Comparison of ENCODE assay signal across 8 mouse cellular contexts in genomic region chrX:71555415-71556114, GRCm38 (mm10). TPM values are rescaled to one million over a fixed set of nuclear protein-coding genes. Genes with fewer than 3 reads are reported as not detected.
A peak's percentile ranks its signal among the peaks of the same experiment; 100 is the strongest.
DNase-seq lines count a peak whose midpoint lies in the region; ATAC-seq lines count a peak whose summit lies in the region.

TSS of gene Hmgb3 (plus strand) at chrX:71555918.

- peak within 1 kb of the TSS; percentile 59 for H3K4me2 ChIP-seq in hindbrain, embryonic 12.5 days (replicated peaks)

- H3K36me3 ChIP-seq in hindbrain, embryonic 12.5 days = 0 out of 2 replicates have a peak, but pooled peaks cover 3% of the 10 kb centered on the region

- peak; percentile 82 for DNase-seq in Muller cell, postnatal 12 days (ENCODE audit: inconsistent ontology term)
- DNase-seq in cerebellum, adult 9-11 months = peak; percentile 77
- peak; percentile 74 to 83 for DNase-seq in frontal cortex, postnatal 10 days (ENCODE audit: low spot score in 2 of 2)
- DNase-seq in layer of hippocampus, postnatal 14 days (ENCODE audit: low spot score in 2 of 2) = peak; percentile 69 to 84
- DNase-seq in lung, postnatal 14 days = peak; percentile 78
- DNase-seq in retina, adult 2 months (ENCODE audit: low read depth, low spot score) = peak; percentile 37
- peak; percentile 70 to 84 for DNase-seq in thymus, postnatal 36 days

- H3K9me3 ChIP-seq in hindbrain, embryonic 12.5 days (replicated peaks) = peaks cover 7% of the 10 kb centered on the region; the same call in 1 of the 2 replicates

- peak within 1 kb of the TSS; percentile 88 for H3K9ac ChIP-seq in hindbrain, embryonic 12.5 days

- 25% methylated on average over 49 of the region's 59 CpGs for WGBS in hindbrain, embryonic 12.5 days

- H3K4me3 ChIP-seq in hindbrain, embryonic 12.5 days = peak within 1 kb of the TSS; percentile 75

- ATAC-seq in hindbrain, embryonic 12.5 days (ENCODE audit: low FRiP score) = peak; percentile 96

- no peaks in the 10 kb centered on the region for H3K27me3 ChIP-seq in hindbrain, embryonic 12.5 days

- H3K4me1 ChIP-seq in hindbrain, embryonic 12.5 days = no peaks in the 10 kb centered on the region

- peak within 1 kb of the TSS; percentile 98 for H3K27ac ChIP-seq in hindbrain, embryonic 12.5 days

RNA-seq across cellular contexts. Expression of gene Hmgb3, which starts in this region (rescaled TPM):
- 578 and 611 TPM in 2 replicates for polyA plus RNA-seq in hindbrain, embryonic 12.5 days (2016; fragmentation: Nextera tagmentation; extraction: Ambion mirVana)
- total RNA-seq in layer of hippocampus, postnatal 14 days (2021) = 10 to 100 TPM; 31.8 to 42.9 TPM

Comparison
In these comparisons a context has a peak if more than half of its experiments do, and no peak if none do; other contexts are left out.
1. Peak in every context shown above with its lines: DNase-seq, ATAC-seq, H3K4me3 ChIP-seq and H3K27ac ChIP-seq.